In the genomic region with DNA sequence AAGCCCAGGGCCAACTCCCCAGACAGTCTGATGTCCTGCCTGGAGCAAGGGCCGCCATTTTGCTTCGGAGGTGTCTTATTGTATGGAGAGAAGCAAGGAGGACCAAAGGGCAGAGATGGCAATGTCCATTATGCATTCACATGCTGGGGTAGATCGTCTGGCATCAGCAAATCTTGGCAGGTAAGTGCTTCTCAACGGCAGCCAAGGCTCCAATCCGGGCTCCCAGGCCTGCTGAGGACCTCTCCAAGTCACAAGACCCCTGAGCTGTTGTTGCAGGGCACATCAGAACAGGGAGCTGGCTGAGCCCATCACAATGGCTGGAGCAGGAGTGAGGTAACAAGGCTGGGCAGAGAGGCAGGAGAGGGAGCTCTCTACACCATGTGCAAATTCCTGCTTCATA, we compare ENCODE assay signal across 16 mouse cellular contexts. TPM values are rescaled to one million over a fixed set of nuclear protein-coding genes. Genes with fewer than 3 reads are reported as not detected.
"Had no signal": no experiment of that assay in that cellular context is flagged by ENCODE, and none has a peak within 500 bp of the region (broad histone marks: within the 10 kb centered on the region; RNA-seq: fewer than 3 reads in every experiment).

No protein-coding gene starts in this region.

- H3K4me1 ChIP-seq: kidney, embryonic 15.5 days; liver, embryonic 13.5 days; midbrain, embryonic 12.5 days; neural tube, embryonic 13.5 days had no signal

- H3K27me3 ChIP-seq: kidney, embryonic 15.5 days; liver, embryonic 13.5 days; midbrain, embryonic 12.5 days; neural tube, embryonic 13.5 days had no signal

- H3K4me2 ChIP-seq: kidney, embryonic 15.5 days; liver, embryonic 13.5 days; midbrain, embryonic 12.5 days; neural tube, embryonic 13.5 days had no signal

- H3K9ac ChIP-seq: kidney, embryonic 15.5 days; liver, embryonic 13.5 days; midbrain, embryonic 12.5 days; neural tube, embryonic 13.5 days had no signal

- H3K36me3 ChIP-seq: liver, embryonic 13.5 days had no signal

- DNase-seq: kidney, adult 8-10 months; kidney, postnatal 10 days; kidney, postnatal 36 days; layer of hippocampus, postnatal 36 days; liver, embryonic 13.5 days; lung, adult 2 months; lung, postnatal 14 days; lung, postnatal 4 days; thymus, postnatal 25 days had no signal

- H3K4me3 ChIP-seq: kidney, embryonic 15.5 days; left cerebral cortex, adult 2 months; liver, embryonic 13.5 days; midbrain, embryonic 12.5 days; neural tube, embryonic 13.5 days had no signal

- H3K9me3 ChIP-seq: kidney, embryonic 15.5 days; liver, embryonic 13.5 days; midbrain, embryonic 12.5 days; neural tube, embryonic 13.5 days had no signal

- H3K27ac ChIP-seq: kidney, embryonic 15.5 days; left cerebral cortex, adult 2 months; liver, embryonic 13.5 days; midbrain, embryonic 12.5 days; neural tube, embryonic 13.5 days had no signal

RNA-seq across cellular contexts. Expression of a gene that starts 24.7 kb away (rescaled TPM):
- total RNA-seq: megakaryocyte progenitor cell, adult 5-6 weeks; megakaryocyte-erythroid progenitor cell, adult 5-6 weeks had no signal
- polyA plus RNA-seq: liver, adult 2 months had no signal
